Mouse (Mus musculus) liver, adult 2 months (tissue): ENCODE data around the gene Sema4d. TPM values are rescaled to one million over a fixed set of nuclear protein-coding genes. Genes with fewer than 3 reads are reported as not detected.
A peak's percentile ranks its signal among the peaks of the same experiment; 100 is the strongest.

Experiments used
- DNase-seq: peaks from one replicate; pipeline ENCODE4 v3.0.0-alpha.2; 2011; ENCODE audit warnings: low read depth, low spot score; ENCODE audit errors: extremely low read depth
- H3K27ac ChIP-seq: fragments of 200-500 bp; replicated peaks from 2 replicates; pipeline ENCODE4 v1.5.1; 2012; ENCODE audit warnings: low read depth, mild to moderate bottlenecking, control low read depth, inconsistent platforms, low read length; ENCODE audit not compliant: insufficient read depth
- H3K27me3 ChIP-seq: fragments of 200-500 bp; 2 replicates; pipeline ENCODE4 v1.6.1; 2012; ENCODE audit warnings: mild to moderate bottlenecking, moderate library complexity, low read length, inconsistent platforms; ENCODE audit not compliant: control insufficient read depth, insufficient read depth
- H3K36me3 ChIP-seq: fragments of 200-500 bp; 2 replicates; pipeline ENCODE4 v1.6.1; 2012; ENCODE audit warnings: low read length, inconsistent platforms; ENCODE audit not compliant: control insufficient read depth, insufficient read depth
- H3K4me1 ChIP-seq: fragments of 200-500 bp; 2 replicates; pipeline ENCODE4 v1.6.1; 2011; ENCODE audit warnings: low read length; ENCODE audit not compliant: control insufficient read depth, insufficient read depth
- H3K4me3 ChIP-seq: fragments of 200-500 bp; 2 replicates; pipeline ENCODE4 v1.5.1; 2011; ENCODE audit warnings: low read depth, mild to moderate bottlenecking, control low read depth, low read length, moderate library complexity; ENCODE audit not compliant: insufficient read depth
- H3K79me2 ChIP-seq: fragments of 200-500 bp; 2 replicates; pipeline ENCODE4 v1.6.1; 2012; ENCODE audit warnings: inconsistent platforms, mild to moderate bottlenecking, low read length, moderate library complexity; ENCODE audit not compliant: control insufficient read depth, insufficient read depth
- H3K9ac ChIP-seq: fragments of 200-500 bp; 2 replicates; pipeline ENCODE4 v1.6.1; 2012; ENCODE audit warnings: low read depth, mild to moderate bottlenecking, control low read depth, inconsistent platforms, low read length
- CTCF ChIP-seq: fragments of 200-500 bp; IDR thresholded peaks from 2 replicates; pipeline ENCODE4 v1.5.1; 2011; ENCODE audit warnings: low read depth, low read length, control low read depth
- POLR2A ChIP-seq: fragments of 200-500 bp; IDR thresholded peaks from 2 replicates; pipeline ENCODE4 v1.6.1; 2011; ENCODE audit warnings: low read length, control low read depth; ENCODE audit not compliant: insufficient read depth; ENCODE audit errors: extremely low read depth
- whole genome bisulfite sequencing: fragments of 180-500 bp; shearing (Covaris S2); methylation state at CpG from one replicate; pipeline ENCODE4 v1.1.7; 2018; 5-methylcytosine and 5-hydroxymethylcytosine counted together
- polyA plus RNA-seq: library from polyadenylated mRNA; depleted of rRNA; stranded (reverse); fragments of >200 nt; gene quantifications from 2 replicates; pipeline ENCODE4 v1.2.3, GENCODE M21; 2012; rRNA removed
- total RNA-seq: library from RNA; depleted of rRNA; stranded (reverse); fragments of >200 nt; gene quantifications from 2 replicates; pipeline ENCODE4 v1.2.3, GENCODE M21; 2014; rRNA removed

Sema4d gene
- total RNA-seq, result 0.40 and 0.74 TPM in 2 replicates
- 0.94 and 1.2 TPM in 2 replicates for polyA plus RNA-seq

DNA sequence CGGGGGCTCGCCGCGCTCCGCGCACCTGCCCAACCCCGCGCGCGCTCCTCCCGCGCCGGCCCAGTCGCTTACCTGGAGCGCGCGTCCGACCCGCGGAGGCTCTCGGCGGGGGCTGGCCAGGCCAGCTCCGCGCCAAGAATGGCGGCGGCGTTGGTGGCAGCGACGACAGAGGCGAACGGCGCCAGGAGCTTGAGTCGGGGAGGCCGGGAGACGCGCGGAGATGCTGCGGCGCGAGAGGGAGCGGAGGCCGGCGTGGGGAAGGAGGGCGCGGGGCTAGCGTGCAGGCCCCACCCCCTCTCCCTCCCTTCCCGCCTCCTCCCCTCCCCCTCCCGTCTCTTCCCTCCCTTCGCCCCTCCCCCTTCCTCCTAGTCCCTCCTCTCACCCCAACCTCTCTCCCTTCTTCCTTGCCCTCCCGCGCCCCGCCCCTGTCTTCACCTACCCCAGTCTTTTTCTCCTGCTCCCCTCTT lies at the start of gene Sema4d:
Gene Sema4d (minus strand): TSS at position 323 of the 467 bp plus-strand sequence.
- H3K36me3 ChIP-seq, result no peaks in the 10 kb centered on the region
- WGBS, result 3% methylated on average over 38 of the region's 52 CpGs
- no peak within 1 kb of the TSS for H3K27ac ChIP-seq
- no peaks in the 10 kb centered on the region; the same call in 1 of the 2 replicates for H3K4me1 ChIP-seq
- no peaks in the 10 kb centered on the region for H3K79me2 ChIP-seq
- DNase-seq, result no peak
- TF ChIP-seq CTCF (no peak), POLR2A (no peak)
- peaks cover 8% of the 10 kb centered on the region for H3K27me3 ChIP-seq
- peak within 1 kb of the TSS; percentile 69 for H3K9ac ChIP-seq
- peak within 1 kb of the TSS; percentile 66 for H3K4me3 ChIP-seq

DNA sequence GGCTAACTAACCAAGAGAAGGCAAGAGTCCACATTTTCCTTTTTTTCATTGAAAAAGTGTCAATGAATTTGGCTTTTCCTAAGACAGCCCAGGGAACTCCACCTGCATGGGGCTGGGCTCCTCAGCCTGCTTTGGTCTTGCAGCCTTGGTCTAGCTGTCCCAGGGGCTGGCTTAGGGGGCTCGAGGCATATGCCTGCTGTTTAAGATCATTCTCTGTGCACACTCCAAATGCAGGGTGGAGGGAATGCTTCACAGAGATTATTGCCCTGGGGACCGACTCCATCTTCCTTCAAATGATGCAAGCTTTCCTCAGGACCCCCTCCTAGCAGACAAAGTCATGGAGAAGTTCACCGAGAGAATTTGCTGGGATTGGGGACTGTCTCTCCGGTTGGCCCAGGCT lies 49.8 kb upstream of the Sema4d start:
- Histone ChIP-seq H3K4me1 (peaks cover 7% of the 10 kb centered on the region), H3K27ac (no peak overlapping the region), H3K79me2 (no peaks in the 10 kb centered on the region), H3K27me3 (no peaks in the 10 kb centered on the region), H3K36me3 (peaks cover 2% of the 10 kb centered on the region; the same call in 1 of the 2 replicates), H3K9ac (no peak overlapping the region), H3K4me3 (no peak overlapping the region)
- WGBS, result 84% methylated on average over 4 of the region's 4 CpGs
- TF ChIP-seq POLR2A (no peak), CTCF (no peak)
- no peak for DNase-seq

GRCm38 (mm10) chr13:51842773-51843172 lies 49.2 kb upstream of the Sema4d start:
- TF ChIP-seq CTCF (no peak), POLR2A (no peak)
- H3K9ac ChIP-seq, result no peak overlapping the region
- H3K4me1 ChIP-seq, result peaks cover 7% of the 10 kb centered on the region

GRCm38 (mm10) chr13:51842191-51842590 lies 48.6 kb upstream of the Sema4d start:
- H3K4me3 ChIP-seq, result no peak overlapping the region
- DNase-seq, result no peak
- 66% methylated on average over 5 of the region's 5 CpGs for WGBS
- no peaks in the 10 kb centered on the region for H3K79me2 ChIP-seq
- no peak overlapping the region for H3K27ac ChIP-seq
- H3K4me1 ChIP-seq, result peaks cover 7% of the 10 kb centered on the region
- H3K27me3 ChIP-seq, result no peaks in the 10 kb centered on the region
- TF ChIP-seq POLR2A, result no peak
- no peak for TF ChIP-seq CTCF
- H3K36me3 ChIP-seq, result no peaks in the 10 kb centered on the region
- no peak overlapping the region for H3K9ac ChIP-seq

More at GRCm38 (mm10) chr13:51842773-51843172, 49.2 kb upstream of the Sema4d start:
- Histone ChIP-seq H3K36me3 (no peaks in the 10 kb centered on the region; the same call in 1 of the 2 replicates), H3K27me3 (no peaks in the 10 kb centered on the region), H3K4me3 (no peak overlapping the region), H3K27ac (no peak overlapping the region), H3K79me2 (no peaks in the 10 kb centered on the region)
- no peak for DNase-seq
- WGBS, result 77% methylated on average over 12 of the region's 12 CpGs

DNA sequence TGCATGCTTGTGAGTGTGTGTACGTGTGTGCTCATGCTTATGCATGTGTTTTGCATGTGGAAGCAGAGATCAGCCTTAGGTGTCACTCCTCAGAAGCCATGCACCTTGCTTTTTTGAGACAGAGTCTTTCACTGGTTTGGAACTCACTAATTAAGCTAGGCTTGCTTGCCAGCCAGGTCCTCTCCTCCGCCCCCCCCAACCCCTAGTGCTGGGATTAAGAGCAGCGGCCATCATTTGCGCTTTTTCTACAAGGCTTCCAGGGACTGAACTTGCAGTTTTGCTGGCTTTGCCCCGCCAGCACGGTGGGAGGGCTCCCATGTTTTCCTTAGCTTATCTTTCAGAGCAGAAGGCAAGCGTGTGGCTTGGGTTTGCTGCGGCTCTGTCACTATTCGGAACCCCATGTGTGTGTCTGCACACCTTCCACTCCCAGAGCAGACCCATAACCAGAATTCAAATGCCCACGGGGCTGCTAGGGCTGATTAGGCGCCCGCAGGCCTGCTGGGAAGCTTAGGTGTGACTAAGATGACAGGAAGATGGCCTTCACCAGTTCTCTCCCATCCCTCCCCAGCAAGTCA lies 48.1 kb upstream of the Sema4d start:
- DNase-seq, result no peak
- Histone ChIP-seq H3K4me3 (no peak overlapping the region), H3K36me3 (no peaks in the 10 kb centered on the region), H3K9ac (no peak overlapping the region), H3K4me1 (peaks cover 7% of the 10 kb centered on the region), H3K27ac (no peak overlapping the region), H3K27me3 (no peaks in the 10 kb centered on the region), H3K79me2 (no peaks in the 10 kb centered on the region)
- no peak for TF ChIP-seq POLR2A
- TF ChIP-seq CTCF, result no peak
- 66% methylated on average over 12 of the region's 12 CpGs for WGBS

- Histone ChIP-seq H3K27me3 (no peaks in the 10 kb centered on the region), H3K79me2 (no peaks in the 10 kb centered on the region), H3K4me3 (no peak overlapping the region), H3K4me1 (peaks cover 7% of the 10 kb centered on the region), H3K36me3 (no peaks in the 10 kb centered on the region), H3K9ac (no peak overlapping the region), H3K27ac (no peak overlapping the region)
- 42% methylated on average over 6 of the region's 6 CpGs for WGBS
- TF ChIP-seq CTCF (no peak), POLR2A (no peak)
- DNase-seq, result no peak
Observed at GRCm38 (mm10) chr13:51840702-51841101, 47.2 kb upstream of the Sema4d start.
